Mouse (Mus musculus): ENCODE results near the gene Adarb1. TPM values are rescaled to one million over a fixed set of nuclear protein-coding genes. Genes with fewer than 3 reads are reported as not detected.
"Not testable (repeated sequence)": the region's sequence is repeated elsewhere in the genome, so short reads cannot be mapped to it uniquely, and the experiment has no call there.

Adarb1 gene
- polyA plus RNA-seq, 1 experiment: 5.5 TPM

- peak; percentile 58 for DNase-seq
- no peaks in the 10 kb centered on the region for H3K4me1 ChIP-seq (replicated peaks; ENCODE audit: control insufficient read depth, insufficient read depth, low read length)
Measured at GRCm38 (mm10) chr10:77282822-77283221, 135.2 kb downstream of the Adarb1 start.

DNA sequence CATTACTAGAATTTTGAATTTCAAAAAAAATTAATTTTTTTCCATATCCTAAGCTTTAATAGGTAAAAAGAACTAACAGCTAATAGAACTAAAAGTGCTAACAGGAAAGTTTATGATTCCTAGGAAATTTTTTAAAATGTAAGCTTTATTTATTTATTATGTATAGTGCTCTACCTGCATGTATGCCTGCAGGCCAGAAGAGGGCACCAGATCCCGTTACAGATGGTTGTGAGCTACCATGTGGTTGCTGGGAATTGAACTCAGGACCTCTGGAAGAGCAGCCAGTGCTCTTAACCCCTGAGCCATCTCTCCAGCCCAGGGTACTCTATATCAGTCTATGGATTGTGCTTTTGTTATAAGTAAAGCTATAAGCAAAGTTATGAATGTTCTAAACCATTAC is 136.0 kb downstream of the Adarb1 start:
- not testable (repeated sequence) for H3K27me3 ChIP-seq (ENCODE audit: control insufficient read depth, insufficient read depth, low read length); H3K4me1 ChIP-seq (replicated peaks; ENCODE audit: control insufficient read depth, insufficient read depth, low read length); H3K4me3 ChIP-seq (ENCODE audit: control insufficient read depth, insufficient read depth, low read length); DNase-seq; H3K27ac ChIP-seq (ENCODE audit: control insufficient read depth, insufficient read depth, low read length); H3K36me3 ChIP-seq (ENCODE audit: control insufficient read depth, insufficient read depth, low read length)
- 85% methylated on average over 1 of the region's 1 CpGs for WGBS

More at GRCm38 (mm10) chr10:77282822-77283221, 135.2 kb downstream of the Adarb1 start:
- TF ChIP-seq POLR2A (IDR thresholded peaks at IDR 0.05; ENCODE audit: control insufficient read depth, extremely low read depth, insufficient read depth, low read length, poor library complexity): no peak
- no peak for TF ChIP-seq CTCF (IDR thresholded peaks at IDR 0.05; ENCODE audit: borderline replicate concordance, control insufficient read depth, extremely low read depth, insufficient read depth, low read length, poor library complexity)
- no peaks in the 10 kb centered on the region for H3K27me3 ChIP-seq (ENCODE audit: control insufficient read depth, insufficient read depth, low read length)
- 15% methylated on average over 6 of the region's 6 CpGs for WGBS
- H3K27ac ChIP-seq (ENCODE audit: control insufficient read depth, insufficient read depth, low read length): no peak overlapping the region
- no peaks in the 10 kb centered on the region for H3K36me3 ChIP-seq (ENCODE audit: control insufficient read depth, insufficient read depth, low read length)
- H3K4me3 ChIP-seq (ENCODE audit: control insufficient read depth, insufficient read depth, low read length): no peak overlapping the region

DNA sequence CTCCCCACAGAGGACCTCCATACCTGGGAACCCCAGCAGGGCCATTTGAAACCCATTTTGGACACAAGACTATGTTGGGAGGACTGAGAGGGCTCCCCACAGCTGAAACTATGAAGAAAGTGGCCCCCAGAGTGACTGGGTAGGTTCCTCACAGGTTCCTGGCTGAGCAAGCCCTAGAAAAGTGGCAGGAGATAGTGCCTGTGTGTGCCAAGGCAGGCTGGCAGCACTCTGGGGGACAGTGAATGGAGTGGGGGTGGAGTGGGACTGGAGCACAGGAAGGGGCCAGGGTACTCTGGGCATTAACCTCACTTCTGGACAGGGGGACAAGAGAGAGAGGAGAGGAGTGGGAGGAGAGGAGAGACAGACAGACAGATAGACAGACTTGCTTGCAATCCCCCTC is 144.3 kb downstream of the Adarb1 start:
- H3K27ac ChIP-seq (ENCODE audit: control insufficient read depth, insufficient read depth, low read length): no peak overlapping the region
- DNase-seq: no peak
- H3K4me3 ChIP-seq (ENCODE audit: control insufficient read depth, insufficient read depth, low read length): no peak overlapping the region
- no peaks in the 10 kb centered on the region for H3K27me3 ChIP-seq (ENCODE audit: control insufficient read depth, insufficient read depth, low read length)
- peaks cover 5% of the 10 kb centered on the region for H3K36me3 ChIP-seq (ENCODE audit: control insufficient read depth, insufficient read depth, low read length)
- H3K4me1 ChIP-seq (replicated peaks; ENCODE audit: control insufficient read depth, insufficient read depth, low read length): peaks cover 13% of the 10 kb centered on the region
- TF ChIP-seq POLR2A (IDR thresholded peaks at IDR 0.05; ENCODE audit: control insufficient read depth, extremely low read depth, insufficient read depth, low read length, poor library complexity) (no peak), CTCF (IDR thresholded peaks at IDR 0.05; ENCODE audit: borderline replicate concordance, control insufficient read depth, extremely low read depth, insufficient read depth, low read length, poor library complexity) (no peak)

GRCm38 (mm10) chr10:77272980-77273730 is 144.9 kb downstream of the Adarb1 start:
- no peaks in the 10 kb centered on the region for H3K27me3 ChIP-seq (ENCODE audit: control insufficient read depth, insufficient read depth, low read length)
- H3K27ac ChIP-seq (ENCODE audit: control insufficient read depth, insufficient read depth, low read length): no peak overlapping the region
- DNase-seq: no peak
- TF ChIP-seq CTCF (IDR thresholded peaks at IDR 0.05; ENCODE audit: borderline replicate concordance, control insufficient read depth, extremely low read depth, insufficient read depth, low read length, poor library complexity) (no peak), POLR2A (IDR thresholded peaks at IDR 0.05; ENCODE audit: control insufficient read depth, extremely low read depth, insufficient read depth, low read length, poor library complexity) (no peak)
- H3K4me3 ChIP-seq (ENCODE audit: control insufficient read depth, insufficient read depth, low read length): no peak overlapping the region
- peaks cover 6% of the 10 kb centered on the region for H3K36me3 ChIP-seq (ENCODE audit: control insufficient read depth, insufficient read depth, low read length)
- 23% methylated on average over 11 of the region's 11 CpGs for WGBS
- peaks cover 13% of the 10 kb centered on the region for H3K4me1 ChIP-seq (replicated peaks; ENCODE audit: control insufficient read depth, insufficient read depth, low read length)

DNA sequence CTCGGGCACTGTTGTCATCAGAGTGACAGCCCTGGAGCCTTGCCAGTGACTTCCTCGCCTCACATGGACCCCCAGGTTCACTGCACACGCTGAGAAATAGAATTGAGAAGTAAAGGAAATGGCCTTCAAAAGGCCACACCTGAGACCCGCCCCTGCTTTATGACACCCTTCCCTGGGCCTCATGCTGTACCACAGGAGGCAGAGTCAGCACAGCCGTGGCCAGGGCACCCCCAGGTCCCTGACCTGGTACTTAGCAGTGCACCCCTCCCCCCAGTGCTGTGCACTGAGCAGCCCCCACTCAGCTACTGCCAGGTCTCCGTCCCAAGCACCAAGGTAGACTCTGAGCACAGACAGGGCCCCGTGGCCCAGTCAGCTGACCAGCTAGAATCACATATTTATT is 148.9 kb downstream of the Adarb1 start:
- Histone ChIP-seq H3K4me1 (replicated peaks; ENCODE audit: control insufficient read depth, insufficient read depth, low read length) (peaks cover 13% of the 10 kb centered on the region), H3K36me3 (ENCODE audit: control insufficient read depth, insufficient read depth, low read length) (peaks cover 26% of the 10 kb centered on the region), H3K4me3 (ENCODE audit: control insufficient read depth, insufficient read depth, low read length) (no peak overlapping the region), H3K27ac (ENCODE audit: control insufficient read depth, insufficient read depth, low read length) (no peak overlapping the region), H3K27me3 (ENCODE audit: control insufficient read depth, insufficient read depth, low read length) (no peaks in the 10 kb centered on the region)
- 92% methylated on average over 7 of the region's 7 CpGs for WGBS
- TF ChIP-seq POLR2A (IDR thresholded peaks at IDR 0.05; ENCODE audit: control insufficient read depth, extremely low read depth, insufficient read depth, low read length, poor library complexity) (no peak), CTCF (IDR thresholded peaks at IDR 0.05; ENCODE audit: borderline replicate concordance, control insufficient read depth, extremely low read depth, insufficient read depth, low read length, poor library complexity) (no peak)
- no peak for DNase-seq

DNA sequence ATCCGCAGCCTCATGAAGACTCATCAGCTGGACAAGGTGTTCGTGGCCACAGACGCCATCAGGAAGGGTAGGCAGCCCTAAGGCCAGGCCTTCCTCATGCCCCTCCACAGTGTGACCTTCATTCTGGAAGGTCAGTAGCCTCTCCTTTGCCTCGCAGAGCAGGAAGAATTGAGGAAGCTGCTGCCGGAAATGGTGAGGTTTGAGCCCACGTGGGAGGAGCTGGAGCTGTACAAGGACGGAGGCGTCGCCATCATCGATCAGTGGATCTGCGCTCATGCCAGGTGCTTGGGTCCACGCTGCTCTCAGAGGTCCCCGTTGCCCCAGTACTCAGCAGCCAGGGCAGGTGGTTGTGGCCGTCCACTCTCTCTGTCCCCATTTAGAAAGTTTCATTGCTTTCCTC is 151.0 kb downstream of the Adarb1 start:
- peaks cover 26% of the 10 kb centered on the region for H3K36me3 ChIP-seq (ENCODE audit: control insufficient read depth, insufficient read depth, low read length)
- H3K27me3 ChIP-seq (ENCODE audit: control insufficient read depth, insufficient read depth, low read length): no peaks in the 10 kb centered on the region
- no peak for DNase-seq
- WGBS: 82% methylated on average over 14 of the region's 14 CpGs
- H3K27ac ChIP-seq (ENCODE audit: control insufficient read depth, insufficient read depth, low read length): no peak overlapping the region
- no peak overlapping the region for H3K4me3 ChIP-seq (ENCODE audit: control insufficient read depth, insufficient read depth, low read length)
- TF ChIP-seq POLR2A (IDR thresholded peaks at IDR 0.05; ENCODE audit: control insufficient read depth, extremely low read depth, insufficient read depth, low read length, poor library complexity) (no peak), CTCF (IDR thresholded peaks at IDR 0.05; ENCODE audit: borderline replicate concordance, control insufficient read depth, extremely low read depth, insufficient read depth, low read length, poor library complexity) (no peak)
- no peaks in the 10 kb centered on the region for H3K4me1 ChIP-seq (replicated peaks; ENCODE audit: control insufficient read depth, insufficient read depth, low read length)

GRCm38 (mm10) chr10:77266281-77266680 is 151.8 kb downstream of the Adarb1 start:
- TF ChIP-seq CTCF (IDR thresholded peaks at IDR 0.05; ENCODE audit: borderline replicate concordance, control insufficient read depth, extremely low read depth, insufficient read depth, low read length, poor library complexity) (no peak), POLR2A (IDR thresholded peaks at IDR 0.05; ENCODE audit: control insufficient read depth, extremely low read depth, insufficient read depth, low read length, poor library complexity) (no peak)
- Histone ChIP-seq H3K36me3 (ENCODE audit: control insufficient read depth, insufficient read depth, low read length) (peaks cover 26% of the 10 kb centered on the region), H3K4me3 (ENCODE audit: control insufficient read depth, insufficient read depth, low read length) (no peak overlapping the region), H3K27me3 (ENCODE audit: control insufficient read depth, insufficient read depth, low read length) (no peaks in the 10 kb centered on the region), H3K27ac (ENCODE audit: control insufficient read depth, insufficient read depth, low read length) (no peak overlapping the region), H3K4me1 (replicated peaks; ENCODE audit: control insufficient read depth, insufficient read depth, low read length) (no peaks in the 10 kb centered on the region)
- WGBS: 71% methylated on average over 8 of the region's 8 CpGs
- DNase-seq: no peak
